Mouse (Mus musculus): Measurements from ENCODE around the gene Col13a1. TPM values are rescaled to one million over a fixed set of nuclear protein-coding genes. Genes with fewer than 3 reads are reported as not detected.
A peak's percentile ranks its signal among the peaks of the same experiment; 100 is the strongest.

The Col13a1 gene
- total RNA-seq, 4 experiments from 2014 or later = 1.1 to 2.3 (median 1.4) TPM

DNA sequence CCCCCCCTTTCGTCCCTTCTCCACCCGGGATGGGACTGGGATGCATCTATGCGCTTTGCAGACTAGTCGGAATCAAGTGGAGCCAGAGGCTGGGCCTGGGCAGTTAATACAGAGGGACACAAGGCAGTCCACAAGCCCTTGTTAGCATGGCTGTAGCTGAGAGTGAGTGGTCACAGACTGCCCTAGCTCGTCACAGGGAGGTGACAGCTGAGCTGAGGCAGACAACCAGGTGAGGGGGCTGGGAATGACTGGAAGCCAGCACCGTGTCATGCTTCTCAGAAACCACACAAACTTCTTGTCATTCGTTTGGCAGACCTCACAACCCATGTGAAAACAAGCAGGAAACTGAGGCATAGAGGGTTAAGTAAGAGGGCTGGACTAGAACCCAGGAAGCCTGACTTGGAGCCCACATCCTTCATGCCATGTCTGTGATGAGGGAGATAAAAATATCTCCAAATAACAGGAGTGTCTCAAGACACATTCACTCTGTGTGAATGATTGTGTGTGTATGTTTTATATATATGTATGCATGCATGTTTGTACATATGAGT lies 10.8 kb downstream of the Col13a1 start:
- no peak for DNase-seq (ENCODE audit: low spot score in 2 of 2)

GRCm38 (mm10) chr10:61967207-61967606 lies 11.7 kb downstream of the Col13a1 start:
- DNase-seq (ENCODE audit: low spot score in 2 of 2) = no peak

DNA sequence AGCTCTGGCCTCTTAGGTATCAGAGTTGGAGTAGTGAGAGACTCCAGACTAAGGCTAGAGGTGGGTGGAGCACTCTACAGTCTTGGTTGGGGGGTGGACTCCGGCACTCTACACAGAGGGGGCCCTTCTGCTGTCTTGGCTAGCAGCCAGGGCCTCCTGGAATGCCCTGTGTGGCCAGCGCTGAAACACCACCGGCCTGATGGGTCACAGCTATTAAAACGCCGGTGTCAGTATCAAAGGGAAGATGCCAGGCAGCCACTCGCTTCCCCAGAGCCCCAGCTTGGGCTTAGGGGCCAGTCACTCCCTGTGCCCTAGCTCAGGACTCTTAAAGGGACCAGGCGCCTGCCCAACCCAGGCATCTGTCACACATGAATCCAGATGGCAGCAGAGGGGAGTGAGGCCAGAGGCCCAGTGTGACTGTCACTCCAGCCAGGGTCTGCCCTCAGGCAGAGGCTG lies 13.5 kb downstream of the Col13a1 start:
- DNase-seq (ENCODE audit: low spot score in 2 of 2) = no peak

GRCm38 (mm10) chr10:61956718-61957117 lies 22.2 kb downstream of the Col13a1 start:
- DNase-seq (ENCODE audit: low spot score in 2 of 2) = no peak

DNA sequence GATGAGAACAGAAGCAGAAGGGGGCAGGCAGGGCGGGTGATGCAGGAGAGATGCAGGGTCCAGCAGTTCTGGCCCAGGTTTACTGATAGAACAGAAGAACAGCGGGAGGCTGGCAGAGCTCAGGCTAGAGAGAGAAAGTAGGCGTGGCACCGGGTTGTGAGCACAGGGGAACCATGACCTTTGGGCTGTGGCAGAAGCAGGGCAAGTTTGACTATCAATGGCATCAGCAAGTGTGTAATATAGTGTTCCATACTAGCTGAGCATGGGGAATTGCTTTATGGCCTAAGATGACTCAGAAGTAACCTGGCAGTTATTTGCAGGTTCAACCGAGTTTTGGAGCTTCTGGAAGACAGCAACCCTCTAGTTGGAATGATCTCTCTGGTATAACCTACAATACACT lies 25.0 kb downstream of the Col13a1 start:
- DNase-seq (ENCODE audit: low spot score in 2 of 2) = no peak

GRCm38 (mm10) chr10:61949542-61949941 lies 29.4 kb downstream of the Col13a1 start:
- peak in 1 of 2 experiments; percentile 15 for DNase-seq (ENCODE audit: low spot score in 2 of 2)

DNA sequence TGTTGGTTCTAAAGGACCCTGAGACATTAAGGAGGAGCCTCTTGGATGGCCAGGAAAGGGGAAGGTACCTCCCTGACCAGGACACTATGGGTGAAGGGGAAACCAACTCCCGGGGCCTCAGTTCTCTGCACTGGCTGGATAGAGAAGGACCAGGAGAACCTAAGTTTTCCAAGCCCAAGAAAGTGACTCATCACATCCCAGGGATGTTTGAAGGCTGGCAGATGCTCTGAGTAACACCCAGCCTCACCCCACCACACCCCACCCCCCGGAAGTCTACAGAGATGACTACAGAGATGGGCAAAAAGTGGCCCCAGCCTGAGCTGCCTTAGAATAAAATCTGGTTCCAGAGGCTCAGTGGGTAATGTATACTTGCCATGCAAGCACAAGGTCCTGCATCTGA lies 34.5 kb downstream of the Col13a1 start:
- DNase-seq (ENCODE audit: low spot score in 2 of 2) = no peak

GRCm38 (mm10) chr10:61943480-61943879 lies 35.4 kb downstream of the Col13a1 start:
- no peak for DNase-seq (ENCODE audit: low spot score in 2 of 2)

DNA sequence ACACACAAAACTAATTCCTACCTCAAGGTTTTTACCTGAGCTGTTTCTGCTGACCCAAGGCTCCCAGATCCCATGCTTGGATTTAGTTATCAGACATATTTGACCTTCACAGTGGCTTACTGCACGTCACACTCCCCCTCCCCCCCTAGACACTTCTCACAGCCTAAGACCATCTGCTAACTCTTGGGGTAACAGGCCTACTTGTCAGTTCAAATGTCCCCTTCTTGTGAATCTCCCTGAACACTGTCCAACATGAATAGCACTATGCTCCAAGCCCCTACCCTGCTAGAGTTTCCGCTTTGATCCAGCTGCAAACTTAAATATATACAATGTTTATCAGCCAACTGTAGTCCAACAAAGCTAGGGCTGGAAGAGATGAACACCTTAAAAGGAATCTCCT lies 36.2 kb downstream of the Col13a1 start:
- no peak for DNase-seq (ENCODE audit: low spot score in 2 of 2)

DNA sequence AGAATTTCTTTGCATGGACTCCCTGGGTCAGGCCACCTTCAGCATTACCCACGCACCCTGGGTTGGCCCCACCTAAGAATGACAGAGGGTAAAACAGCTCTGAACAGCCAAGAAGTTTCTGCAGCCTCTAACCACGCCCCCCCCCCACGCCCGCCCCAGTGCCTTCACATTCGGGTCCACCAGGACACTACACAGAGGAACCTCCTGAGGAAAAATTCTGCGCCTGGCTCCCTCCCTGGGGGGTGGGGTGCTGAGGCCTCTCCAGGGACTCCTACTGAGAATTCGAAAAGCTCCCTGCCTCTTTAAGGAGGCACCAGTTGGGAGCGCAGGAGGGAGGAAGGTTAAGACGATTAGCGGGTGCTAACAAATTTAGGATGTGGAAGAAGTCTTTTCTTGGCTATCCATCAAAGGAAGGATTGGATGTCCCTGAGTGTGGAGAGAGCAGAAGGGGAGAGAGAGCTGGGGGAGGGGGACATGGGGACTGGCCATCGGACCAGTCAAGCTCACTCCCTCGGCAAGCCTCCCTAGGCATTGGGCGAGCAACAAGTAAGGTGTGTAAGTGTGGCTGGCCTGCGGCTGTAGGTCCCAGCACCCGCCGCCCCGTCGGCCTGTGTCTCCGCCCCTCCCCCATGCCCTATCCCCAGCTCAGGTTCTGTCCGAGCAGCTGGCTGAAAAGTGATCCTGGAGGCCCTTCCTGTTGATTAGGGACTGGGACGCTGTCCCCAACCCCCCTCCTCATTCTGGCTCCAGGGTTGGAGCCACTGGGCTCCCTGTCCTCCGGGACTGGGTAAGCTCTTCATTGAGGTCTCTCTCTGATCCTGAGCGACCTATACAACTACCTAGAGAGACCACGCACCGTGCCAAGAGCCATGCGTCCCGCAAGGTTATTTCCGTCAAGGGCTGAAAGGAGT lies 42.4 kb downstream of the Col13a1 start:
- DNase-seq (ENCODE audit: low spot score in 2 of 2) = no peak

- no peak for DNase-seq (ENCODE audit: low spot score in 2 of 2)
Observed at GRCm38 (mm10) chr10:61931678-61932077, 47.2 kb downstream of the Col13a1 start.

DNA sequence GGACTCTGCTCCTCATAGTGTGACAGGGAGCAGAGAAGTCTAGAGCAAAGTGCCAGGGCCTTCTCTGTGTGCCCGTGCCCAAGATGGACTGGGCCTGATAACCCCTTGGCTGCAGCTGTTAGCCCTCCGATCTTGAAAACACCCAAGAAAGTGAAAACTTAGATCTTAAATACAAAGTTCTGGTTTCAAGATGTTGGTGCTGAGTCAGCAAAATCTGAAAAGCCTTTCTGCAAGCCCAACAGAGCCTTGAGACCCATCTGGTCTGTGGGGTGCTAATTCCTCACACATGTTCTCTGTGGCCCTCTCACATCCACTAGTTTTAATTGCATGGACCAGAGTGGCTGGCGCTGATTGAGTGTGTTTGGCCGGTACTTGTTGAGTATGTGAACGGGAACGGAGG lies 49.0 kb downstream of the Col13a1 start:
- DNase-seq (ENCODE audit: low spot score in 2 of 2) = no peak

- DNase-seq (ENCODE audit: low spot score in 2 of 2) = no peak
Observed at GRCm38 (mm10) chr10:61928725-61929651, 49.9 kb downstream of the Col13a1 start.

DNA sequence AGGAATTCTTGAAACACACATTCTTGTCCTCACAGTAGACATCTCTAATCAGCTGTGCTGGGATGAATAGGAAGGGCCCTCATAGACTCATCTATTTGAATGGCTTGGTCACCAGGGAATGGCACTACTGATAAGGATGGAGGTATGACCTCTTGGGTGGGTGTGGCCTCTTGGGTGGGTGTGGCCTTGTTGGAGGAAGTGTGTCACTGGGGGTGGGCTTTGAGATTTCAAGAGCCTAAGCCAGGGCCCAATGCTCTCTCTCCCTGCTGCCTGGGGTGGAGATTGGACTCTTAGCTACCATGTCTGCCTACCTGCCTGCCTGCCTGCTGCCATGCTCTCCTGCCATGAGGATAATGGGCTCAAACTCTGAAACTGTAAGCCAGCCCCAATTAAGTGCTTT lies 53.2 kb downstream of the Col13a1 start:
- no peak for DNase-seq (ENCODE audit: low spot score in 2 of 2)

DNA sequence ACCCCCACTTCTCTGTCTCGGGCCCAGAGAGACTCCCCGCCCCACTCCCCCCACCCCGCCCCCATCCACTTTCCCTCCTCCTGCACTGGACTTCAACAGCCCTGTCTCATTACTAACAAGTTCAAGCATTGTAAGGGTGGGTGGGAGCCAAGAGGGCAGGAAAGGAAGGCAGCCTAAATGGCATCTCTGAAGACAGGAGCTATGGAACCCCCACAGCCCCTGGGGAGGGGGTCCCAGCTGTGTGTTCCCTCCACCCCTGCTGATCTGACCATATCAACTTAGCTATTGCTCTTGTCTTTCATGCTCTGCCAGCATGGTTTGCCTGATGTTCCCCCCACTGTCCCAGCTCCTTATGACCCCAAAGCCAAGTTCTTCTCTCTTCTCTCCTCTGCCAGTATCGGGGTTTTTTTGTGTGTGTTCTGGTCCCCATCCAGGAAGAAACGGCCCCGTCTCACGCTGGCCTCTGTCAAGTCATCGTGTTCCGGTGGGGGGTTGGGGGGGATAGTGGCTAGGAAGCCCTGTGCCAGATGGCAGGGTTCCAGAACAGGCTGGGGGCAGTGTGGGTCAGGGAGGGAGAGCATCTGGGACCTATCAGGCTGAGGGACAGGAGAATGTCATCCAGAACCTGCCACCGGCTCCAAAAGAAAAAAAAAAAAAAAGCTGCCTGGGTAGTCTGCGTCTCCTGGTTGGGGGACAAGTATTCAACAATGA lies 58.1 kb downstream of the Col13a1 start:
- no peak for DNase-seq (ENCODE audit: low spot score in 2 of 2)

DNA sequence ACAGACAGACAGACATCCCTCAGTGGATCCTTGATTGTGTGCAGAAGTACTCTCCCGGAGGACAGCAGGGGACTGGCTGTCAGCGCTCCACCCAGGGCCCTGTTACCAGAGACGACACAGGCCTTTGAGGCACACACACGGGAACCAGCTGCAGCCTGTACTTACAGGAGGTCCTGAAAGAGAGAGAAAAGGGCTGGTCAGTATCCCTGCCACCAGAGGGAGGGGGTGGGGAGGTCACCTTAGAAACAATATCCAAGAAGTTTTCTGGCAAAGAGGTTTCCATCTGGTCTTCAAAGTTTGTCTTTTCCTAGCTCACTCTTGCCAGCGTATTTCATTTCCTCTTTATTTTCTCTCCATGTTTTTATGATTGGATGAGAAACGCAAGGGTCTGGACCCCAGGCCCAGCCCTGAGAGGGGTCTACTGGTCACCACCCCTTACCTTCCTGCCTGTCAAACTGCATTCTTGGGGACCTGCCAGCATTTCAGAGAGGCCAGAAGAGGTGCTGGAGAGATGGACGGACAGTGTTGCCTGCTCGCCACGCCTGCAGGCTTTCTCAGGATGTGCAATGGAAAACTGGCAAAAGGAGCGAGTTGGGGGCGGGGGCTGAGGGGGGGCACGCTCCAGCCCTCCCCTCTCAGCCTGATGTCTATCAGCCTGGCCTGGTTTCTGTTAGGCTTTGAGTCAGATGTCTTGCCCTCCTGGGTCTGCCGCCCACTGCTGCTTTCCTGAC lies 58.8 kb downstream of the Col13a1 start:
- no peak for DNase-seq (ENCODE audit: low spot score in 2 of 2)

- DNase-seq (ENCODE audit: low spot score in 2 of 2) = no peak
Observed at GRCm38 (mm10) chr10:61919496-61919895, 59.4 kb downstream of the Col13a1 start.

- DNase-seq (ENCODE audit: low spot score in 2 of 2) = no peak
Observed at GRCm38 (mm10) chr10:61917066-61917465, 61.8 kb downstream of the Col13a1 start.

DNA sequence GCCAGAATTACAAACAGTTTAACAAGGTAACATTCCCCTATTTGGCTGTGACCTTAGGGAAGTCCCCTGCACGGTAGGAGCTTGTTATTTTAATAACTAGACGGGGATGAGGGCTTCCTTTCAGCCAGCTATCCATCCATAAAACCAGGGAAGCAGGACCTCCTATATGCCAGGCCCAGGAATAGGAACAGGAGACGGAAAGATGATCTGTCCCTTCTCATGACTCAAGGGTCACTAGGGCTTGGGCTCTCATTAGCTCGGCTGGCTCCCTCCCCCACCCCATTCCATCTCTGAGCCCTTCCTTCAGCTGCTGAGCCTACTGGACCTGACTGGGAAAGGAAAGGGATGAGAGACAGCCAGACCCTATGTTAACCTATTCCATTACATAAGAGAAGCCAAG lies 67.1 kb downstream of the Col13a1 start:
- no peak for DNase-seq (ENCODE audit: low spot score in 2 of 2)

DNA sequence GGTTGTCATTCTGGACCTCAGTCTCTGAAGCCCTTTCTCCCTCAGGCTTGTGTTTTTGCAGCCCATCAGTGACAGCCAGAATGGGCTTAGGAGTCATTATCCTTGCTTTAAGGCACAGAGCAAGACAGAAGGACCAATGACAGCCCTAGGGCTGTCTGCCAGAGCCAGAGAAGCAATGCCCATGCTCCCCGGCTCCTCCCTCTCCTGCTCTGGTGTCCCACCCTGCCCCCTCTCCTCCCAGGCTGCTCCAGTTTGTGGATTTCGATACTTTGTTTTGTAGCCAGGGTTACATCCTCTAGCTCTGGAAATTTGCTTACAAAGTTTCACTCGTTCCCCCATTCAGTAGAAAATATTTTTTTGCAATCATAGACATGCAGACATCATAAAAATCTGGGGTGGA lies 69.9 kb downstream of the Col13a1 start:
- DNase-seq (ENCODE audit: low spot score in 2 of 2) = no peak

All from left cerebral cortex, adult 8-10 months (tissue).